Comparison of ENCODE assay signal across 8 mouse cellular contexts in the genomic region with DNA sequence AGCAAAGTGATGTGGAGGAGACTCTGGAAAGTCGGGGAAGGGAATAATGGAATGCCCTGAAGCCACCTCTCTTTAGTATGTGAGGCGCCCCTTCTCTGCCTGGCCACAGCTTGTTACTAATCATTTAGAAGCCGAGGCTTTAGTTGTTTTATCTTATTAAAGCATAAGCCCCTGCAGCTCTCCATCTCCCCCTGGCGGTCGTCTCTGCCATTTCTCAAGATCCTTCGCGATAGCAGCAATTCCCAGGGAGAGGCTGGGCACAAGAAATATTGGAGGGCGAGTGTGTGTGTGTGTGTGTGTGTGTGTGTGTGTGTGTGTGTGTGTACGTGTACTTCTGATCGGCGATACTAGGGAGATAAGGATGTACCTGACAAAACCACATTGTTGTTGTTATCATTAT. TPM values are rescaled to one million over a fixed set of nuclear protein-coding genes. Genes with fewer than 3 reads are reported as not detected.
DNase-seq lines count a peak whose midpoint lies in the region; ATAC-seq and TF ChIP-seq lines count a peak whose summit lies in the region.

No protein-coding gene starts in this region.

- no peaks in the 10 kb centered on the region for H3K9me3 ChIP-seq in ES-Bruce4 (replicated peaks; ENCODE audit: control insufficient read depth, insufficient read depth, low read length, poor library complexity, severe bottlenecking)
- no peaks in the 10 kb centered on the region for H3K9me3 ChIP-seq in forebrain, embryonic 16.5 days (ENCODE audit: control insufficient read depth, low read length)
- H3K9me3 ChIP-seq in neural tube, embryonic 14.5 days (ENCODE audit: control insufficient read depth, low read length): no peaks in the 10 kb centered on the region

- peak; percentile 52; the same call in 1 of the 2 replicates for ATAC-seq in forebrain, embryonic 16.5 days
- ATAC-seq in hematopoietic stem cell, adult 5-6 weeks (replicated peaks in 1 of 2; ENCODE audit: insufficient read depth in 1 of 2, low FRiP score in 2 of 2, low TSS enrichment in 1 of 2, low read depth in 1 of 2, poor library complexity in 2 of 2, severe bottlenecking in 2 of 2): peak; percentile 22 to 46; a peak in 2 of 4 replicates
- ATAC-seq in neural tube, embryonic 14.5 days (ENCODE audit: low read depth): no peak; the same call in 1 of the 2 replicates

- TF ChIP-seq CTCF in ES-Bruce4 (IDR thresholded peaks at IDR 0.05; ENCODE audit: low read depth, low read length): peak; percentile 60
- peak; percentile 80 for TF ChIP-seq CTCF in lung, adult 2 months (IDR thresholded peaks at IDR 0.05; ENCODE audit: insufficient read depth, low read length)

- H3K4me2 ChIP-seq in forebrain, embryonic 16.5 days (ENCODE audit: low read length): peak overlapping the region; percentile 75
- H3K4me2 ChIP-seq in neural tube, embryonic 14.5 days (ENCODE audit: low read depth, low read length): peak overlapping the region; percentile 65

- no peak overlapping the region for H3K4me3 ChIP-seq in ES-Bruce4 (ENCODE audit: low read depth, low read length)
- peak overlapping the region; percentile 44 for H3K4me3 ChIP-seq in forebrain, embryonic 16.5 days (replicated peaks; ENCODE audit: low read length)
- H3K4me3 ChIP-seq in lung, adult 2 months (replicated peaks; ENCODE audit: extremely low read depth, low read depth, low read length): peak overlapping the region; percentile 73
- peak overlapping the region; percentile 32 for H3K4me3 ChIP-seq in neural tube, embryonic 14.5 days (ENCODE audit: low read depth, low read length)

- no peak for TF ChIP-seq EP300 in ES-Bruce4 (IDR thresholded peaks at IDR 0.05; ENCODE audit: insufficient read depth, low read depth, low read length)

- no peak overlapping the region for H3K9ac ChIP-seq in ES-Bruce4 (ENCODE audit: low read depth, poor library complexity, severe bottlenecking)
- no peak overlapping the region for H3K9ac ChIP-seq in forebrain, embryonic 16.5 days (replicated peaks; ENCODE audit: low read depth, low read length)
- no peak overlapping the region for H3K9ac ChIP-seq in neural tube, embryonic 14.5 days (replicated peaks; ENCODE audit: low read depth, low read length)

- peak; percentile 45 for DNase-seq in c-Kit-positive CD71-positive TER-119-positive erythroid progenitor cells, embryonic 14.5 days (ENCODE audit: low spot score)
- DNase-seq in layer of hippocampus, adult 8-10 months (ENCODE audit: low spot score in 2 of 2): peak; percentile 29 to 74
- DNase-seq in lung, adult 2 months: peak; percentile 83
- peak; percentile 58 for DNase-seq in thymus, postnatal 0 days (ENCODE audit: low spot score)

- under 1% methylated on average over 11 of the region's 11 CpGs for WGBS in forebrain, embryonic 16.5 days
- 4% methylated on average over 11 of the region's 11 CpGs for WGBS in lung, adult 2 months
- 5% methylated on average over 11 of the region's 11 CpGs for WGBS in neural tube, embryonic 14.5 days

- no peak for TF ChIP-seq POLR2A in ES-Bruce4 (IDR thresholded peaks at IDR 0.05; ENCODE audit: insufficient read depth, low read length)
- TF ChIP-seq POLR2A in lung, adult 2 months (IDR thresholded peaks at IDR 0.05; ENCODE audit: borderline replicate concordance, extremely low read depth, low read depth, low read length): no peak

- no peaks in the 10 kb centered on the region for H3K4me1 ChIP-seq in ES-Bruce4 (ENCODE audit: control insufficient read depth, insufficient read depth, low read length)
- H3K4me1 ChIP-seq in forebrain, embryonic 16.5 days (replicated peaks; ENCODE audit: control insufficient read depth, insufficient read depth, low read length): peaks cover 17% of the 10 kb centered on the region
- H3K4me1 ChIP-seq in lung, adult 2 months (ENCODE audit: control insufficient read depth, insufficient read depth, low read length): peaks cover 7% of the 10 kb centered on the region
- H3K4me1 ChIP-seq in neural tube, embryonic 14.5 days (ENCODE audit: control insufficient read depth, insufficient read depth, low read length): 0 out of 2 replicates have a peak, but pooled peaks cover 5% of the 10 kb centered on the region

- no peaks in the 10 kb centered on the region for H3K36me3 ChIP-seq in ES-Bruce4 (ENCODE audit: control insufficient read depth, insufficient read depth, low read length, poor library complexity, severe bottlenecking)
- H3K36me3 ChIP-seq in forebrain, embryonic 16.5 days (ENCODE audit: control insufficient read depth, insufficient read depth): no peaks in the 10 kb centered on the region
- H3K36me3 ChIP-seq in neural tube, embryonic 14.5 days (ENCODE audit: control insufficient read depth, insufficient read depth, low read length): no peaks in the 10 kb centered on the region

- H3K27ac ChIP-seq in ES-Bruce4 (ENCODE audit: insufficient read depth, low read length): peak overlapping the region; percentile 58; the same call in 1 of the 2 replicates
- H3K27ac ChIP-seq in forebrain, embryonic 16.5 days (ENCODE audit: low read length): no peak overlapping the region
- H3K27ac ChIP-seq in neural tube, embryonic 14.5 days (ENCODE audit: low read depth, low read length): no peak overlapping the region

- peaks cover 3% of the 10 kb centered on the region; the same call in 1 of the 2 replicates for H3K27me3 ChIP-seq in ES-Bruce4 (ENCODE audit: control insufficient read depth, insufficient read depth, low read length, poor library complexity, severe bottlenecking)
- H3K27me3 ChIP-seq in forebrain, embryonic 16.5 days (replicated peaks; ENCODE audit: control insufficient read depth, insufficient read depth, low read length): peaks cover 18% of the 10 kb centered on the region
- H3K27me3 ChIP-seq in neural tube, embryonic 14.5 days (ENCODE audit: control insufficient read depth, insufficient read depth, low read length): peaks cover 3% of the 10 kb centered on the region; the same call in 1 of the 2 replicates

RNA-seq across cellular contexts. Expression of a gene that starts 0.7 kb away (rescaled TPM):
- 1.3 and 2.3 TPM in 2 replicates for polyA plus RNA-seq in ES-Bruce4 (2011; ENCODE audit: insufficient read depth, insufficient read length, low read depth, missing spikeins)
- 1.1 and 1.5 TPM in 2 replicates for polyA plus RNA-seq in forebrain, embryonic 16.5 days (2015; fragmentation: Nextera tagmentation; extraction: Ambion mirVana)
- 0.15 and 0.25 TPM in 2 replicates for total RNA-seq in hematopoietic stem cell, adult 5-6 weeks (2017)
- total RNA-seq in layer of hippocampus, adult 8-10 months (2022): 1 to 10 TPM; 1.6 to 2.6 (median 1.8) TPM
- polyA plus RNA-seq in lung, adult 2 months (2012; rRNA removed): 8.8 and 18.2 TPM in 2 replicates
- polyA plus RNA-seq in neural tube, embryonic 14.5 days (2014; fragmentation: Nextera tagmentation; extraction: Ambion mirVana): 2.5 and 2.6 TPM in 2 replicates
- 0.41 and 0.91 TPM in 2 replicates for polyA plus RNA-seq in thymus, postnatal 0 days (2015; fragmentation: Nextera tagmentation; extraction: Ambion mirVana)
